Mouse (Mus musculus) lung, embryonic 16.5 days (tissue): ENCODE measurements around the gene Atrx. TPM values are rescaled to one million over a fixed set of nuclear protein-coding genes. Genes with fewer than 3 reads are reported as not detected.

ENCODE experiments used
- ATAC-seq: fragments of 200-750 bp; cut with Nextera tagmentation; 2 replicates; pipeline ENCODE4 v1.8.0; 2017; ENCODE audit warnings: low read depth, mild to moderate bottlenecking, moderate library complexity
- H3K27ac ChIP-seq: fragments of 300-500 bp; sonication (generic); 2 replicates; pipeline ENCODE4 v1.5.1; 2014; ENCODE audit warnings: mild to moderate bottlenecking, control low read depth, low read length
- H3K27me3 ChIP-seq: fragments of 300-500 bp; sonication (generic); 2 replicates; pipeline ENCODE4 v1.6.1; 2014; ENCODE audit warnings: low read depth, low read length, mixed read lengths; ENCODE audit not compliant: control insufficient read depth, insufficient read depth
- H3K36me3 ChIP-seq: fragments of 300-500 bp; sonication (generic); 2 replicates; pipeline ENCODE4 v1.6.1; 2014; ENCODE audit warnings: low read length; ENCODE audit not compliant: control insufficient read depth, insufficient read depth
- H3K4me1 ChIP-seq: fragments of 300-500 bp; sonication (generic); replicated peaks from 2 replicates; pipeline ENCODE4 v1.6.1; 2014; ENCODE audit warnings: low read length, mixed read lengths; ENCODE audit not compliant: control insufficient read depth, insufficient read depth
- H3K4me2 ChIP-seq: fragments of 300-500 bp; sonication (generic); 2 replicates; pipeline ENCODE4 v1.6.1; 2014; ENCODE audit warnings: low read depth, low read length, control low read depth
- H3K4me3 ChIP-seq: fragments of 300-500 bp; sonication (generic); 2 replicates; pipeline ENCODE4 v1.5.1; 2014; ENCODE audit warnings: mild to moderate bottlenecking, low read length, control low read depth
- H3K9ac ChIP-seq: fragments of 300-500 bp; sonication (generic); 2 replicates; pipeline ENCODE4 v1.6.1; 2014; ENCODE audit warnings: low read length, control low read depth
- H3K9me3 ChIP-seq: fragments of 300-500 bp; sonication (generic); 2 replicates; pipeline ENCODE4 v1.6.1; 2016; ENCODE audit warnings: low read length; ENCODE audit not compliant: control insufficient read depth
- WGBS: fragments of 180-500 bp; shearing (Covaris S2); extraction: QIAGEN DNeasy Blood & Tissue Kit; methylation state at CpG from one replicate; pipeline ENCODE4 v1.1.7; 2014; 5-methylcytosine and 5-hydroxymethylcytosine counted together
- polyA plus RNA-seq: library from polyadenylated mRNA; unstranded; fragments of >200 nt; fragmentation: Nextera tagmentation; extraction: Ambion mirVana; gene quantifications from 2 replicates; pipeline ENCODE4 v1.2.1, GENCODE M21; 2015

The Atrx gene
- polyA plus RNA-seq, 1 experiment from 2014 or later: 184 TPM

DNA sequence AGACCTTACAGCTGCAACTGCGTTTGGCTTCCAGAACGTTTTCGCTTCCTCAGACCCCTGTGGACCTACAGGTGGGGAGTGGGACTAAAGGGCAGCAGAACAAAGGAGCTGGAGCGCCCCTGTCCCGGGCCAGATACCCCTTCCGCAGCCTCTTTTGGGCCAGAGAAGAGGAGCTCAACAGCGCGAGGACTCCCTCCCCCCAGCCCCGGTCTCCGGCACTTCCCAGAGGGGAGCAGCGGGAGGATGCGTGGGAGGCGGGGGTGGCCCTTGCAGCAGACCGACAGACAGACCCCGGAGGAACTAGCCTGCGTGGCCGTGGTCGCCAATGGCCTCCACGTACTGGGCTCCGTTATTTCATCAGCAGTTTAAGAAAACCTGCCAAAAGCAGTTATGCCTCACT lies 165.6 kb downstream of the Atrx start:
- Histone ChIP-seq H3K27me3 (peaks cover 37% of the 10 kb centered on the region), H3K9me3 (no peaks in the 10 kb centered on the region), H3K4me3 (peak overlapping the region; percentile 49), H3K9ac (no peak overlapping the region), H3K36me3 (no peaks in the 10 kb centered on the region), H3K4me2 (peak overlapping the region; percentile 65), H3K4me1 (0 out of 2 replicates have a peak, but pooled peaks cover 2% of the 10 kb centered on the region), H3K27ac (no peak overlapping the region)
- WGBS: 3% methylated on average over 16 of the region's 20 CpGs
- ATAC-seq: no peak

DNA sequence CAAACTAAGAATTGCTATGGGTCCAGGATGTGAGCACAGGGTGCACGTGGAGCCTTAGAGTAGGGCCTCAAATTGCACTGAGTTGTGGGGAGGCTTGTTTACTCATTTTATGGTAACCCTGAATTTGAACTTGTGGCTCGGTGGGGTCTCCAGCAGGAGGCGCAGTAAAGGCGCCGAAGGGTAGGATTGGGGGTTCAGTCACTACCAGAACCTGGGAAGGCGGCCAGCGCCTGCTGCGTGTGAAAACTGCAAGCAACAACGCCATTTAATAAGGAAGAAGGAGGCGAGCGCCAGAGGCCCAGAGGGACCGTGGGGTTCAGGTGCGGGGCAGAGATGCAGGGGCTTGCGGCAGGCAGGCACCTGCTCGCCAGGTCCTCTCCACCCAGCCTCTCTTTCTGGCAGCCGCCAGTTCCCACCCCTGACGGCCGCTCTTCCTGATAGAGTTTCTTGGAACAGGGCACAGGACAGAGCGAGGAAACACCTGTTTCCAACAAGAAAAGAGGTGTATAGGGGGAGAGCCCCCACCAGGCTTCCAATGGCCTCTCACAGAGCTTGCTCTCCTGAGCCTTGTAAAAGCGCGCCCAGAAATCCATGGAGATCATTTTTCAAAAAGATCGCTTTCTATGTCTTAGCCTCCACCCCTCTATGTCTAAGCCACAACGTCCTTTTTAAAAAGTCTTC lies 166.2 kb downstream of the Atrx start:
- Histone ChIP-seq H3K27me3 (peaks cover 37% of the 10 kb centered on the region), H3K27ac (no peak overlapping the region), H3K4me1 (0 out of 2 replicates have a peak, but pooled peaks cover 2% of the 10 kb centered on the region), H3K36me3 (no peaks in the 10 kb centered on the region), H3K9me3 (no peaks in the 10 kb centered on the region), H3K4me3 (peak overlapping the region; percentile 49), H3K9ac (no peak overlapping the region), H3K4me2 (peak overlapping the region; percentile 65)
- WGBS: 18% methylated on average over 23 of the region's 23 CpGs
- no peak for ATAC-seq

Other genes starting within 250 kb of the Atrx start
- gene Fgf16, start 165.1 kb downstream of the Atrx start, polyA plus RNA-seq: not detected in 2 replicates
- 66.9 and 67.0 TPM in 2 replicates for gene Magt1, start 82.5 kb upstream of the Atrx start, polyA plus RNA-seq
- gene Cox7b, start 86.3 kb upstream of the Atrx start, polyA plus RNA-seq: 347 and 357 TPM in 2 replicates
- gene Atp7a, start 97.9 kb upstream of the Atrx start, polyA plus RNA-seq: 26.7 and 27.9 TPM in 2 replicates
- gene Tlr13, start 213.8 kb upstream of the Atrx start, polyA plus RNA-seq: 1.2 and 1.4 TPM in 2 replicates